Mouse (Mus musculus) urinary bladder, postnatal 36 days (tissue): ENCODE measurements at regions not wholly inside any gene's neighbourhood (a gene's known extent, or its start where the extent isn't known, plus 50 kb on each side); places are given as distances from the start of the nearest gene placed in this dataset.

Experiments
- DNase-seq, 2 experiments: peaks; one replicate each; pipeline ENCODE4 v3.0.0; 2022; ENCODE audit warnings: low spot score in 2 of 2, mixed read lengths in 1 of 2

DNA sequence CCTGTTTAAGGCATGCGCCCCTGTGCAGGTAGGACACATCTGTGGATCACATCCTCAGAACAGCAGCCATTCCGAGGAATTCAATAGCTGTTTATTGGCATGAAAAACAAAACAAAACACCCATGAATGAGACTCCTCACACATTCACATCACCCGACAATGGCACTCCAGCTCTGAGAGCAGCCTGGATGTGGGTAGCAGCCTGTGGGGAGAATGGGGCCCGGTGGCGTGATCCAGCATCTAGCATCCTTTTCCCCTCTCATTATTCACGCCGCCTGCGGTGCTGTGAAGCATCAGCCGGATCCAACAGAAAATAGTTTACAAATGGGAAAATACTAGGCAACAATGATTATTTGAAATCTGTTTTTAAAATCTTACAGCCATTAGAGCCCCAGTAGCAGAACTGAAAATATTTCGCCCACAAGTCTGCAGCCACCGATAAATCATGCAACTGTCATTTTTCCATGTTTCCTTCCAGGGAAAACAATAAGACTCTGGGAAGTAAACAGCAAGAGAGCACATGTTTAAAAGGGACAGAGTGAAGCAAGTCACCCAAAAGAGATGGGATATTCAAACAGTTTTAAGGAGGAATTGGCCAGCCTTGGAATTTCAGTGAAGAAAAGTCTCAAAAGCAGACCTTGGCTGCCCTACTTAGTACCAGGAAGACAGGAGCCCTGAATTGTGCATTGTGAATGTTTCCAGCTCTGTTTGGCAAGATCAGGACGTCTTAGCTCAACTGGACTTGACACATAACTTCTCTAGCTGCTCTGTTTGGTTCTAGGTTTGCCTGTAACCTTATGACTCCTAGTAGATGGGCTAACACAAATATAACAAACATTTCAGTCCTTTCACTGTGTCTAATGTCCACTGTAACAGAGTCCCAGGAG lies 50.2 kb upstream of the Arntl start:
- DNase-seq, result no peak
